Mouse (Mus musculus) MN1 (cell line): ENCODE results near the gene Chst8.
A peak's percentile ranks its signal among the peaks of the same experiment; 100 is the strongest.

Experiments
- DNase-seq: peaks from one replicate; pipeline ENCODE4 v3.0.0-alpha.2; 2016; ENCODE audit warnings: low spot score

Gene Chst8

DNA sequence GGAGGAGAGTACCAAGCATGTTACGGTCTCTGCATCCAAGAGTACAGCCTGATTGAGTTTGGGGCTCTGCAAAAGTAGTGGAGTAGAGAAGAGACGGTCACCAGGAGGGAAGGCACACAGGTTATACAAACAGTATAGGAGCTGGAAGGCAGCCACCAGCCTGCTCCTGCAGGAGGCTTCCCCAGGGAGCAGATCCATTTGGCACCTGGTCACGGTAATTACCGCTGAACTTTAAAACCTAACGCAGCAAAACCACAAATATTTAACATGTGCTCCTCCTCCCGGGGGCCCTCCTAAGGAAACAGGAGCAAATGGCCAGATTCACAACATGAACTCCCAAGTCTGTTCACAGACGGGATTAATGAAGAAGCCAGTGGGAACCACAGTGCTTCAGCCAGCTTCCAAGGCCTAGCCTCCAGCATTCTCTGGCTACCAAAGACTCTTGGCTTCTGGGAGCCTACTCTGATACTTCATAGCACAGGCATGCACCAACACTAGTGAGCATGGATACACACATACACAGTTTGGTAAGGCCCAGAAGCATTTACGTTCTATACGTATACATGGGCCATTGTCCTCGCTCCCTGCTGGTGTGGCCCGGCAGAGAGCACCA is 97.6 kb downstream of the Chst8 start:
- peak; percentile 19 for DNase-seq

DNA sequence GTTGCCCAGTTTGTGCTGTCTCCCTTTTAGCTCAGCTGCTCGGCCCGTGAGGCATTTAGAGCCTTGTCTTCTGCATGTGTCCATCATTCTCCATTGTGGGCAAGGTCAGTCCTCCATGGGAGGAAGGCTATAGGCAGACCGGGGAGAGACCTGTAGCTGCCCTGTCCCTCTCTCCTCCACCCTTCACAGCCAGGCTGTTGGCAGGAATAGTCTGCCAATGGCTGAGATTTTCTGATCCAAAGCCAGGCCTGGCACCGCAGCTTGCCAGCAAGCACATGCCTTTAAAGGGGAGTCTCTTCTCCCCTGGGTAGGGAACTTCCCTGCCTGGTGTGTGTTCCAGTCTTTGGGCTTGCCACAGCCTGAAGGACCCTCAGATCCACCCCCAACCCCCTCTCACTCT is 103.4 kb downstream of the Chst8 start:
- no peak for DNase-seq

DNA sequence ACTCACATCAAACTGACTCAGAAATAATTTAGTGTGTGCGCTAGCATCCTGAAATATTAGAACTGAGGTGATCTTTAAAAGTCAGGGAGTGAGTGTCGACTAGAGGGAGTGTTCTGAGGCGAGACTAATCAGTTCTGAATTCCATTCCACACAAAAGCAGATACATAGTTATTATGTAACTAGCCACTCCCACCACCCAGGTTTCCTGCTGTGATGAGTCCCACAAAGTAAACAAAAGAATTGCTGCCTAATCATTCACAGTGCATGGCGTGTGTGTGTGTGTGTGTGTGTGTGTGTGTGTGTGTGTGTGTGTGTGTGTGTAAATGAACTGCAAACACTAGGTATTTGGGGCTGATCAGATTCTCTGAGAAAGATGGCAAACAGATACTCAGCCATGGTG is 108.1 kb downstream of the Chst8 start:
- DNase-seq = no peak

DNA sequence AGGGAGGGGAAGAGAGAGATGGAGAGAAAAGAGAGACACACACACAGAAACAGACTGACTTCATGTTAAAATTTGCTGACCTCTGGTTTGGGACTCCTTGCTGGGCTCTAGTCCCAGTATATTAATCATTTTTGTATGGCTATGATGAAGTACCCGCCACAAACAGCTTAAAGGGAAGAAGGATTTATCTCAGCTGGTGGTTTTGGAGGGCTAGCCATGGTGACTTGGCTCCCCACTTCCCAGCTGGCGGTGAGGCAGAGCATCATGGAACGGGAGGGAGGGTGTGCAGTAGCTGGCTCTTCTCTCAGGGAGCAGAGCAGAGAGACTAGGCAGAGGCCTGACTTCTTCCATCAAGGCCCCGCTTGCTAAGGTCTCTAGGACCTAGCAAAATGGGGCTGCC is 109.1 kb downstream of the Chst8 start:
- no peak for DNase-seq

DNA sequence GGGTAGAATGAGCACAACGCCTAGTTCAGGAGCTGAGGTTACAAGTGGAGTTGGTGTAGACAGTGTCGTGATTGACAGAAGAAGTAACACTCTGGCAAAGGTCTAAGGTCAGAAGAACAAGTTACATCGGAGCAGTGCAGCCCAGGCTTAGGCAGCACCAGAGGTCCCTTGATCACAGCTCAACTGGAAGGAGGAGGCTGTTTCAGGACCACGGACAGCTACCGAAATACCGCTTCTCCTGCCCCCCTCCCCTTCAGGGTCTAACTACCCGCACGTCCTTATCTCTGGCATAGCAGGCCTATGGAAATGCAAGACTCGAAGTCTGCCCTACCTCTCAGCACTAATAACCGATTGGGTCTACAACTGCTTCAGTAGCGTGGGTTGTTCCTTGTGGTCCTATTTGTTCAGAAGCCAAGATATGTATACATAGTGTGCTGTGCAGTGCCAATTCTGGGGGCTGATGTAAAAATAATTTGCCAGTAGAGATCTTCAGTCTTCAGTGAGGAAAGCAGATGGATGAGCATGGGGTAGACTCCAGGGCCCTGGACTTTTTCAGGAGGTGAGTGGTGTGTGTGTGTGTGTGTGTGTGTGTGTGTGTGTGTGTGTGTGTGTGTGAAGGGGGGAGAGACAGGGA is 109.7 kb downstream of the Chst8 start:
- no peak for DNase-seq

DNA sequence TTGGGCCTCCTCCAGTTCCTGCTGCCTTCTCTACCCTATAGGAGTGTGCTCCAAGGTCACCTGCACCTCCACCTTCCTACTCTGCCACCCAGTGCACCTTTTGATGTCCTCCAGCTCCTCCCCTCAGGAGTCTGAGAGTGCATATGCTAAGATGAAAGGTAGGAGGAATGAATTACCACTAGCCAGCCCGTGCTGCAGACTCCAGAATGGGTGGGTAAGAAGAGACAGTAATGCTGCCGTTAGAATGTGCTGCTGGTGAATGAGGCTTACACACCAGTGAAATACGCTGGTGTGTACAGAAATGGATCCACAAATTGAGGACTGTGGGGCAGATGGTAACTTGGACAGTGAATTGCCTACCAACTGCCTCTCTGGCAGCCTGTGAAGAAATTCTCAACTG is 112.6 kb downstream of the Chst8 start:
- DNase-seq = no peak

DNA sequence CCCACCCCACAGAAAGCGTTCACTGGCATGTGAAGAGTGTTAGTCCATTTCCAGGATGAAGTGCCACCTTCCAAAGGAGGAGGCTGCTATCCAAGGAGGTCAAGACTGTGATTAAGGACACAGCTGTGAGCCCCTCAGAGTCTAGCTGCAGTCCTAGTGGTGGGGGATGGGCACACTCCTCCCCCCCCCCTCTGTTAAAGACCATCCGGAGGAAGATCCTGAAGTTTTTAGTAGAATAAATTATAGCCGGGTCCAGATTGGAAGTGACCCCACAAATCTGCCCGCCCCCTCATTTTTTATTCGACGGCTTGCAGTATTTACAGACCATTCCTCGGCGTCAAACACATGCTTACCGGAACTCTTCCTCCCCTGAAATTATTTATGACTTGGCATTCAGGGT is 114.3 kb downstream of the Chst8 start:
- DNase-seq = no peak

DNA sequence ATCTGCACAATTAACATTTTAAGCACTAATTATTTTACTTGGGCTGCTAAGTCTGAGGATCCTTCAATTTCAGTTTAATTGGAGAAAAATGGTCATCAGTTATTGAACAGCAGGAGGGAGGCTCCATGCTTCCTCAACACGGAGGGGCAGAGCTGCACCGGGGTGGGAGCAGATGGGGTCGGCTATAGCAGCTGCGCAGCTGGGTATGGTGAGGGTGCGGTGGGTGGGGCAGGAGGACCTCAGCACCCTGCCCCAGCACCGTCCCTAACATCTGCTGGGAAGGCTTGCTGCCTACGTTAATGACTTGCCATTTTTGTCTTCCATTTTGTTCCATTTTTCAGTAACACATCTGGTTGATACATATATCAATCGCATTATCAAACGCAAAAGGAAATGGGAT is 116.4 kb downstream of the Chst8 start:
- DNase-seq = no peak

DNA sequence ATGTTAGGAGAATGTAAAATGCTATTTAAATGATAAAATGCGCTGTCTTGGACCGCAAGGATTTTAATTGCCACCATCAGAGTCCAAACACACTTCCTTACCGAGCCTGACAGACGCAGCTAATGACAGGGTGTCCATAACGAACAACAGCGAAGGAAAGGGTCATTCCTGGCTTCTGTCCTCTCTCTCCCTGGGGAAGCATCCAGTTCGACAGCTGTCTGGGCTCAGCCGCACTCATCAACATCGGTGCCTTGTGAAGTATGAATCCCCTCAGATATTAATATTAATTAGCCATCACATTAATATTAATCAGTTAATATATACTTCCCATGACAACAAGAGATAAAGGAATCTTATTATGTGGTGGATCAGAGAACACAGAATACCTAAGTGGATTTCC is 117.6 kb downstream of the Chst8 start:
- DNase-seq = no peak

DNA sequence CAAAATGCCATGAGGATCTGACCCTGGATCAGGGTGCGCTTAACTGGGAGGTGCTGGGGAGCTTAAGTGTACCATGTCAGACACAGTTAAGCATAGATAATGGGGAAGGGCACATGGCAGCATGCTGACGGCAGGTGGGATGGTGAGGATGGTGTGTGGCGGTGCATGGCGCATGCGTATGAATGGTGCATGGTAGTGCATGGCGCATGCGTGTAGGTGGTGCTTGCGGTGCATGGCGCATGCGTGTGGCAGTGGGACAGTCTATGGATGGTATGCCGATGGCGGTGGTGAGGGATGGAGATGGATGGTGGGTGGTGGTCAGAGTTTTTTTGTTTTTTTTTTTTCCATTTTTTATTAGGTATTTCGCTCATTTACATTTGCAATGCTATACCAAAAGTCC is 118.6 kb downstream of the Chst8 start:
- no peak for DNase-seq

DNA sequence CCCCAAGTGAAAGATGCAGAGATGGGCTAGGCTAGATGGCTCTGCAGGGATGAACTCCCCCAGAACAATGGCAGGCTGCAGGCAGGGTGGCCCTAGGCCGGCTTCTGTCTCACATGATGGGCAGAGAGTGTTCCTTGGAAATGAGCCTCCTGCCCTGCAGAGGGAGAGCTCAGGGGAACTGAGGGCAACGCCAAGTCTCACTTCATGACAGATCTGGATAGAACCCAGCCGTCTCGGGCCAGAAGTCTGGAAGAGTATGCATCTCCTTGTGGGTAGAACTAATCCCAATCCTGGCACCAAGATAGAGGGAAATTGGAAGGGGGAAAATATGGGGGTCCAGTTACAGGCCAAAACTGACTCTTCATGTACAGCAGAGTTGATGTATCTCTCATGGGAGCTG is 119.4 kb downstream of the Chst8 start:
- no peak for DNase-seq

DNA sequence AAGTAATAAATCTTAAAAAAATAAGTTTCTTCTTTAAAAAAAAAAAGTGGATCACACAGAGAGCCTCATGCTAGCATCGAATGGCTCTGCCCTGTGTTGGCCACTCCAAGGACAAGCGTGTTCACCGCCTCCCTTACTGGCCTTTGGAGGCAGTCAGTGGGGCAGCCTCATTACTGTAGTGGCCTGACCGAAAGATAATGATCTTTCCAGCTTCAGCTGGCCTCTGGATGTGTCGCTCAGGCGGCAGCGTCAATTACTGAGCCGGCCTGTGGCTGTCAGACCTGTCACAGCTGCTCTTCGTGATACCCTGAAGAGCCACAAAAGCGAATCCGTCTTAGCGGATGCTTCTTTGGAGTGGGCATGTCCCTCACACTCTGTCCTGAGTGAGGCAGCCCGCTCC is 122.4 kb downstream of the Chst8 start:
- DNase-seq = peak; percentile 59

DNA sequence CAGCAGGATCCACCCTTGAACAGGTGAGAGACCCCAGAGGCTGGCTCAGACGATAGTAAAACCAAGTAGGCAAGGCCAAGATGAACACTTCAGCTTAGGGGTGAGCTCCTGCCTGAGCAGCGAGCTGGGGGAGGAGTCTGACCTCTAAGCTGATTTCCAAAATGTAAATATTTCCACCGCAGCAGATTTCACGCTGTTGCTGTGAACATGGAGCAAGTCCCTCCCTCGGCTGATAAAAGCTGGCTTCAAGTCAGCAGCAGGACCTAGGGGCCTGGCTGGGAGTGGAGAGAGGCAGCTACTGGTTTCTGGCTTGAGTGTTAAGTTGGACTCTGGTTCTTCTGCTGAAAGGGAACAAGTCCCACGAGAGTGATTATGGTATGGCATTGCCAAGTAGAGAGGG is 123.5 kb downstream of the Chst8 start:
- DNase-seq = peak; percentile 59

DNA sequence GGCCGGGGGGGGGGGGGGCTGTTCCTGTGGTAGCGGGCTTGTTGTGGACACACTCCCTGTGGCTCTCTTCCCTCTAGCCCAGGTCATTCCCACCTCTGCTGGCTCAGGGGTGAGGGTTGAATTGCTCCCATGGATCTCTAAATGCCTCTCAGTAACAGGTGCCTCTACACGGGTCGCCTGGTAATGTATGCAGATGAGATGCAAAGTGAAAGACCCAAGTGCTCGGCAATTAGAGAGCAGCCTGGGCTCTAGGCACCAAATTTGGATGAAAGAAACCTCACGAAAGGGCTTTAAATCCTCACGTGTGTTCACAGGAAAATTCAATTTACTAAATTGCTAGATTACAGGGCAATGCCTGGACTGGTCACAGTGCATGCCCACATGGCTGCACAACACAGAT is 126.7 kb downstream of the Chst8 start:
- DNase-seq = peak; percentile 59

DNA sequence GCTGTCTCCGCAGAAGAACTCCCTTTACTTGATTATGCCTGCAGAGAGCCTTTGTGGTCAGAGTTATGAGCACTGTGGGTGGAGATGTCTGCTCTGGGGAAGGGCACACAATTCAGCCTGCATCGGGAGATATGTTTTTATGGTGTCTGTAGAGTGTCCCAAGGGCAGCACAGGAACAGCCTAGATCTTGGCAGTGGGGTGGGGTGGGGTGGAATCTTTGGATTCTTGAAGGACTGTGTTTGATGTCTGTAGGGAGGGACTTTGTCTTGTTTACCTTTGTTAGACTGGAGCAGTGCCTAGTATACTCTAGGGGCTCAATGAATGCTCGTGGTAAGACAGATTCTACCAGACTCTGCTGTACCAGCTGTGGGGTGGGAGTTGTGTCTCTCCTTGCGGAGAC is 127.3 kb downstream of the Chst8 start:
- no peak for DNase-seq

DNA sequence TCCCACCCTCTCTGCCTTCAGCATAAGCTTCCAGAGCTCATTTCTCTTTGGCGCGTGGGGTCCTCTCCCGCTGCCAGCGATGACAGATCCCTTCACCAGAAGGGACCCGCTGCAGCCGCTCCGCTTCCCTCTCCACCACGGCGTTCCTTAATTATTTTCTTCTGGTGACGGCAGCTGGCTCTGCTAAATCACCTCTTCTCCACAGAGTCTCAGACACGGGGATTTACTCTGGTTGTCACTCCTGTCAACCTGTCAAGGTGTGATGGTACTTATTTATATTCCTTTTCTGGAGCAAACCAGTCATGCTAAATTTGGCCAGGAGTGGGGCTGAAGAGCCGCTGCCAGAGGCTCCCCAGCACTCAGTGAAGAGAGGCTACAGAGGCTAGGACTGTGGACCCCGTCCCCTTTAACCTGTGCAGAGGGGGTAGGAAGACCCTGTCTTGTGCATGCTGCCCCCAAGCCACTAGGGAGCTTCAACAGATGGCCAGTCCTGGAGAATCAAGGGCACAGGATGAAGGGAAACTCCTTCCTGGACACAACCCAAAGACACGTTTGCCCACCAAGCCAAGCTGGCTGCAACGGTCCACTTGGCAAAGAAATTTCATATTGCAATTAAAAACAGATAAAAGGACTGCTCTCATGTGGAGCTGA is 131.6 kb downstream of the Chst8 start:
- no peak for DNase-seq

DNA sequence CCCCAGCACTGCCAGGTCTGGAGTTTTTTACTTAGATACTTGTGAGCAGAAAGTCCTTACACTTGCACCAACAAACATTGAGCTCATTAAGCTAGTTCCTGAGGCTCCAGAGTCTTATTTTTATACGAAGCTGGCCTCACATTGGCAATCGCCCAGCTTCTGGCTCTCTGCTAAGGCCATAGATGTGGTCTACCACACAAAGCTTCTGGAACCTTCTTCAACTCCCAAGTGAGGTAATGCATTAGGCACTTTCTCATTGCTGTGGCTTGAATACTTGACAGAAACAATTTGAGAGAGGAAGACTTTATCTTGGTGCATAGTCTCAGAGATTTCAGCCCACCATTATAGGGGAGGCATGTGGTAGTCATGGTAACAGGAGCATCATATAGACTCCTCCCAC is 132.6 kb downstream of the Chst8 start:
- DNase-seq = no peak

DNA sequence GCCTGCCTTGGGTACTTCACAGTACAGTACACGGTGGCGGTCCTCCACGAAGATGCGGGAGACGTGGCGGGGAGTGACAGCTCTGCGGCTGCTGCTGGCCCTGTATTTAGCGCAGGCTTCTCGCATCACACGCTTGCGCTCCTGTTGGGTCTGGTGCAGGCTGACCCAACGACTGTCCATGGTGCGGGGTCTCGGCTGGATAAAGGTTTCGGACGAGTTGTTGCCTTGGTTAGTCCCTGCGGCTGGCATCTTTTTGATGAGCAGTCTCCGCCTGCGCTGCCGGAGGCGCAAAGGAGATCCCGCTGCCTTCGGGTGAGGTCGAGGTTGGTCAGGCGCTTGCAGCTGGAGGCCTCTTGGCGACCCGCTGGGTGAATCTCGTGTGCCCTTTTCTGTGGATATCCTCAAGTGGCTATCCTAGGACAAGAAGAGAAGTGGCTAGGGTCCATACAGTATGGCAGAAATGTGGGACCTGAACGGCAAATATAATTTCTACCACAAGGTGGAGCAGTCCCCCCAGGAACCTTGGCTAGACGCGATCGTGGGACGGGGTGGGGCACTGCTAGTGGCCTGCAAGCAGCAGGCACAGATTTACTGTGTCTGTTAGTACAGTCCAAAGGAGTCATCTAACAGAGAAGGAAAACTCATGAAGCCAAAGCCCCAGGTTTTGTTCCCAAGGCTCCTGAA is 136.5 kb downstream of the Chst8 start:
- DNase-seq = peak; percentile 71

DNA sequence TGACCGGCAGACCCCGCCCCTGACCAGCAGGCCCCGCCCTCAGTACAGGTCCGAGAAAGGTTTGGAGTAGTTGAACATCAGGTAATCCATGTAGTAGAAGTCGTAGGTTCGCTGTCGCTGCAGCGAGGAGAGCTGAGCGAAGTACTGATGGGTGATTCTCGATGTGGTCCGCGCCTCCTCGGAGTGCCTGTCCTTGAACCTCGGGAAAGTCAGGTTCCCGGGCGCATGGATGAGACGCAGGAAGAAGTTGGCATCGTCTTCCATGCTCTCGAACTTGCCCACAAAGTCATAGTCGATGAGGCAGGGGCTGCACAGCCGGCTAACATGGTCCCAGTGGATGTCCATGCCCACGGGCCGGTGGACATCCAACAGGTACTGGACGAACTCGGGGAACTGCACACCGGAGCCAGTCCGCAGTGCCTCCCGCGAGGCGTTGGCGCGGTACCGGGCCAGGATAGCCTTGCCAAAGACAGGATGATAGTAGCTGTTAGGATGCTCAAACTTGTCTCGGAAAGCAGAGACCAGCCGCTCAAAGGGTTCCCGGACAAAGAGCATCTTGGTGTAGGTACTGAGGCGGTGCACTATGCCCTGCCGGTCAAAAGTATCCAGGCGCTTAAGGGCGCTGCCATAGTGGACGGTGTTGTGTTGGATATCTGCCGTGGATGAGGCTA is 137.3 kb downstream of the Chst8 start:
- DNase-seq = no peak

DNA sequence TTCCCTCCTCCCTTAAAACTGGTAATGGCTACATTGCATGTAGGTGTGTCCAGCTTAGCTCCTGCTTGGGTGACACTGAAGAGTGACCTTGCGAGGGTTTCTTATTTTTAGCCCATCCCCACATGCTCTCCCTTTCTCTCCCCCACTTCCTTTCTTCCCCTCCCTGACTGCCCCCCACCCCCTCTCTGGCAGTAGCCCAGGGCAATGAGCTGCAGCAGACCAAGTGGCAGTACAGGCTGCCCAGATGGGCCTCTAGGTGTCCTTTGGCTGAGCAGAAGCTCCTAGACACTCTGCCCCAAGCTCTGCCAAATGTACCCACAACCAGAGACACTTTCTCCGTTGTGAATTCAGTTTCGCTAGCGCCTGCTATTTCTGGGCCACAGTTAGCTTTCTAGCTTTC is 139.6 kb downstream of the Chst8 start:
- DNase-seq = no peak

DNA sequence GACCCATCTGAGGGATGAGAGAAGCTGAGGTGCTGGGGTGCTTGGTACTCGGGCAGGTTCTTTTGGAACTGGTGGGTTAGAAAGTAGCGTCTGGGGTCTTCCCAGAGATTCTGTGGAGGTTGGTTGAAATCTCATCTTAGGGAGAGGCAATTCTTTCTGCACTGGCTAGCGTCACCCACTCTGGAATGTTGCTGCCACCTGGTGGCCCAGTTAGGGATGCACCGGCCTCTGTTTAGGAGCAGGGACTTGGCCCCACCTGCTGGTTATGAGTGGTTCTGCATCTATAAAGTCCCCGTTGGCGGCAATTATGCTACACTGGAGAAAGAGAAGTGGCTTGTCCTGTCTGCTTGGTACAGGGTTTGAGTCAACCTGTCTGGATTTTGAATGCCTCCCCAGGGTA is 140.6 kb downstream of the Chst8 start:
- DNase-seq = peak; percentile 86

DNA sequence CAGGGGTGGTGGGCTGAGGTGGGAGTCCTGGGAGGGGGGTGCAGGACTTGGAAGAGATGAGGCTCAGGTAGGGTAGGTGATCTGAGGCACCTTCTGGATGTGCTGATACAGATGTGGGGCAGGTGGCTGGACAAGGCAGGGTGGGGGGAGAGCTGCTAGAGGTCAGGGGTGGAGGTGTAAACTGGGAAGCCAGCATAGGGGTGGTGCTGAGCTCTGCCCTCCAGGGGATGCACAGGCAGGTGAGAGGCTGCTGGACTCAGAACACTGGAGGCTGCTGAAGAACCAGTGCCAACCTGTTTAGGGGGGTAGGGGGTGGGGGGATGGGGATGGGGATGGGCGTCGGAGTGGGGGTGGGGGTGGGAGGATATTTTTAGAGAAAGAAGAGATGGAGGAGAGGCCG is 141.7 kb downstream of the Chst8 start:
- DNase-seq = no peak

DNA sequence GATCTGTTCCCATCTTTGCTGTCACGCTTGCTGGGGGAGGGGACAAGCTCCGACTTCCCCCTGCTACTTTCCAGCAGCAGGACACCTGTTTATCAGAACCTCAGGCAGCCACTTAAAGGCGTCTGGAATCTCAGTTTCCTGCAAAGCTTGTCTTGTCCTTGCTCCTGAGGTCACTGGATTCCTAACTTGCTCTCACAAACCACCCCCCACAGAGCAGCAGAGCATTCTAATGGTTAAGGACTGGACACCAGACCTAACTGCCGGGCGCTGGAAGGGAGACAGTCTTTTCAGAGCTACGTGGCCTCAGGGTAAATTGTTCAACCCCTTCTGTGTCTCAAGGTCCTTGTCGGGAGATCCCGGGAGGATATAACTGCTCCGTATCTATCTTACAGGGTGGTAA is 143.2 kb downstream of the Chst8 start:
- DNase-seq = no peak
